Mouse (Mus musculus) olfactory bulb, adult 2 months (tissue): ENCODE results near the gene Saa2.

ENCODE experiments used
- CTCF ChIP-seq: fragments of 200-500 bp; IDR thresholded peaks from 2 replicates; pipeline ENCODE4 v1.5.1; 2012; ENCODE audit warnings: low read depth, mild to moderate bottlenecking, low read length, moderate library complexity; ENCODE audit not compliant: insufficient read depth
- POLR2A ChIP-seq: fragments of 200-500 bp; IDR thresholded peaks from 2 replicates; pipeline ENCODE4 v1.6.1; 2012; ENCODE audit warnings: mild to moderate bottlenecking, low read depth, low read length, moderate library complexity; ENCODE audit not compliant: insufficient read depth

- TF ChIP-seq CTCF (no peak), POLR2A (no peak)
These were observed 9.6 kb downstream of the Saa2 start for GRCm38 (mm10) chr7:46761049-46761795.
